Mouse (Mus musculus) Patski (cell line): ENCODE measurements around the gene Gemin5. TPM values are rescaled to one million over a fixed set of nuclear protein-coding genes. Genes with fewer than 3 reads are reported as not detected.

ENCODE experiments used
- ATAC-seq: fragments of 100-300 bp; one replicate; pipeline ENCODE4 v1.8.0; 2021
- CTCF ChIA-PET: fragments of 350-600 bp; sonication (Branson Sonifier 250); formaldehyde crosslinking; loops from one replicate; lab custom pipeline; 2022; ENCODE audit warnings: inconsistent platforms; lab: Charles Lee
- POLR2A ChIA-PET: fragments of 350-600 bp; sonication (Branson Sonifier 250); formaldehyde crosslinking; loops from one replicate; lab custom pipeline; 2022; ENCODE audit warnings: antibody characterized with exemption, inconsistent platforms; lab: Charles Lee
- DNase-seq: peaks from one replicate; pipeline ENCODE4 v3.0.0-alpha.2; 2011; ENCODE audit warnings: low read depth, low spot score
- H3K27me3 ChIP-seq: fragments of 371-371 bp; one replicate; pipeline ENCODE4 v1.5.1; 2021
- CTCF ChIP-seq: fragments of 100-300 bp; IDR thresholded peaks from one replicate; pipeline ENCODE4 v1.5.1; 2021
- in situ Hi-C: fragments of 300-500 bp; cut with MboI; formaldehyde crosslinking; loops from 3 replicates; pipeline ENCODE4 v1.11.1; 2018; ENCODE audit warnings: low pct_unique_long_range_greater_than_20kb, mixed read lengths
- polyA plus RNA-seq: library from polyadenylated mRNA; unstranded; gene quantifications from one replicate; pipeline ENCODE4 v1.2.3, GENCODE M21; 2021

Gemin5 gene
- polyA plus RNA-seq, 1 experiment from 2014 or later = 23.7 TPM

GRCm38 (mm10) chr11:58136677-58137076, 31.7 kb downstream of the Gemin5 start:
- DNase-seq (no peak), ATAC-seq (no peak)
- H3K27me3 ChIP-seq = no peaks in the 10 kb centered on the region
- in situ Hi-C loops = no loop called here
- TF ChIP-seq CTCF = no peak
- CTCF ChIA-PET = interaction anchor here (1.7 kb wide), 1 partner anchor 11 kb away, joined by 3 read pairs; no protein-coding TSS in a partner anchor
- POLR2A ChIA-PET = no interaction called here

- in situ Hi-C loops = no loop called here
- CTCF ChIA-PET = no interaction called here
- no peaks in the 10 kb centered on the region for H3K27me3 ChIP-seq
- POLR2A ChIA-PET = interaction anchor here (0.6 to 0.7 kb wide), 2 partner anchors 9 to 14 kb away, joined by 4 to 5 read pairs; no protein-coding TSS in a partner anchor
- ATAC-seq (no peak), DNase-seq (no peak)
- no peak for TF ChIP-seq CTCF
Observed at GRCm38 (mm10) chr11:58135296-58135695, 33.0 kb downstream of the Gemin5 start.

GRCm38 (mm10) chr11:58134869-58135268, 33.5 kb downstream of the Gemin5 start:
- no peak for TF ChIP-seq CTCF
- ChIA-PET POLR2A (interaction anchor here (0.6 to 0.7 kb wide), 2 partner anchors 9 to 14 kb away, joined by 4 to 5 read pairs; no protein-coding TSS in a partner anchor), CTCF (no interaction called here)
- in situ Hi-C loops = no loop called here
- no peak for DNase-seq
- ATAC-seq = no peak
- H3K27me3 ChIP-seq = no peaks in the 10 kb centered on the region

GRCm38 (mm10) chr11:58132026-58132425, 36.3 kb downstream of the Gemin5 start:
- in situ Hi-C loops = no loop called here
- DNase-seq = no peak
- POLR2A ChIA-PET = no interaction called here
- H3K27me3 ChIP-seq = no peaks in the 10 kb centered on the region
- CTCF ChIA-PET = no interaction called here
- ATAC-seq = no peak
- TF ChIP-seq CTCF = no peak

GRCm38 (mm10) chr11:58129302-58129843, 39.0 kb downstream of the Gemin5 start:
- ChIA-PET CTCF (interaction anchor here (1.0 to 1.6 kb wide), 4 partner anchors 11 to 19 kb away, joined by 3 to 5 read pairs (median 4); no protein-coding TSS in a partner anchor), POLR2A (no interaction called here)
- no peak for DNase-seq
- in situ Hi-C loops = no loop called here
- ATAC-seq = no peak
- H3K27me3 ChIP-seq = no peaks in the 10 kb centered on the region
- no peak for TF ChIP-seq CTCF

- CTCF ChIA-PET = no interaction called here
- no peaks in the 10 kb centered on the region for H3K27me3 ChIP-seq
- no peak for TF ChIP-seq CTCF
- DNase-seq = no peak
- POLR2A ChIA-PET = no interaction called here
- in situ Hi-C loops = no loop called here
- no peak for ATAC-seq
Observed at GRCm38 (mm10) chr11:58127544-58127943, 40.8 kb downstream of the Gemin5 start.

- no peak for ATAC-seq
- TF ChIP-seq CTCF = no peak
Observed at GRCm38 (mm10) chr11:58126397-58127160, 41.8 kb downstream of the Gemin5 start.

GRCm38 (mm10) chr11:58125021-58125420, 43.3 kb downstream of the Gemin5 start:
- no peaks in the 10 kb centered on the region for H3K27me3 ChIP-seq
- no peak for TF ChIP-seq CTCF
- POLR2A ChIA-PET = interaction anchor here (0.9 kb wide), 1 partner anchor 16 kb away, joined by 3 read pairs; no protein-coding TSS in a partner anchor
- DNase-seq = no peak
- no peak for ATAC-seq
- in situ Hi-C loops = no loop called here
- CTCF ChIA-PET = no interaction called here

More at GRCm38 (mm10) chr11:58126397-58127160, 41.8 kb downstream of the Gemin5 start:
- no peaks in the 10 kb centered on the region for H3K27me3 ChIP-seq
- DNase-seq = no peak
- POLR2A ChIA-PET = no interaction called here
- CTCF ChIA-PET = interaction anchor here (1.2 to 1.5 kb wide), 4 partner anchors 9 to 192 kb away, joined by 3 to 4 read pairs (median 4); no protein-coding TSS in a partner anchor
- in situ Hi-C loops = no loop called here

GRCm38 (mm10) chr11:58123711-58124110, 44.6 kb downstream of the Gemin5 start:
- CTCF ChIA-PET = no interaction called here
- ATAC-seq (no peak), DNase-seq (no peak)
- TF ChIP-seq CTCF = no peak
- no peaks in the 10 kb centered on the region for H3K27me3 ChIP-seq
- POLR2A ChIA-PET = no interaction called here
- in situ Hi-C loops = no loop called here

GRCm38 (mm10) chr11:58121351-58121750, 47.0 kb downstream of the Gemin5 start:
- ATAC-seq (no peak), DNase-seq (no peak)
- in situ Hi-C loops = no loop called here
- ChIA-PET CTCF (interaction anchor here (0.9 kb wide), 1 partner anchor 9 kb away, joined by 3 read pairs; no protein-coding TSS in a partner anchor), POLR2A (interaction anchor here (0.7 kb wide), 1 partner anchor 14 kb away, joined by 5 read pairs; no protein-coding TSS in a partner anchor)
- no peak for TF ChIP-seq CTCF
- H3K27me3 ChIP-seq = no peaks in the 10 kb centered on the region

- ChIA-PET POLR2A (interaction anchor here (0.7 kb wide), 2 partner anchors 14 to 105 kb away, joined by 4 to 5 read pairs; no protein-coding TSS in a partner anchor), CTCF (interaction anchor here (0.9 kb wide), 1 partner anchor 10 kb away, joined by 3 read pairs; no protein-coding TSS in a partner anchor)
- H3K27me3 ChIP-seq = no peaks in the 10 kb centered on the region
- no peak for TF ChIP-seq CTCF
- no peak for DNase-seq
- no peak for ATAC-seq
- in situ Hi-C loops = no loop called here
Observed at GRCm38 (mm10) chr11:58120655-58121054, 47.7 kb downstream of the Gemin5 start.
